Mouse (Mus musculus): ENCODE data around the gene Rere.

DNA sequence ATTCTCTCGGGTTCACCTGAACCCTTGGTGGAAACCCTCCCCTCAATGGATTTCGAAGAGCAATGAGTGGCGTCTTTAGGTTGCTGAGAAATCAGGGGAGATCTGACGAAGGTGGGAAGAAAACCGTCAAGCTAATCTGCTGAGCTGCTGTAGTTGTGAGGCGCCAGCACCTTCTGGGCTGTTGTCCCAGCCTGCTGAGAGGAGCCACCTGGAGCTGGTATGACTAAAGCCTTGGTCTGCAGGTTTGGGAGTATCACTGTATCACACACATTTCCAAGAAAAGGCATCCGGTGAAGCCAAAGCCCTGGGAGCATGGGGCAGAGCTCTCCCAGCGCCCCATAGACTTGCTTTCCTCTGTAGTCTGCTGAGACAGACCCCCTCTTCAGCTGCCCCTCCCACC, 49.6 kb upstream of the Rere start:
- TF ChIP-seq CTCF (conservative IDR thresholded peaks at IDR 0.05; ENCODE audit: insufficient read depth, insufficient read length, low read depth, low read length) = no peak
- TF ChIP-seq POLR2A (IDR thresholded peaks at IDR 0.05; ENCODE audit: low read depth, low read length) = no peak
